Mouse (Mus musculus) embryo, embryonic 11 days (tissue): ENCODE results near the gene Dgke.
"Not testable (repeated sequence)": the region's sequence is repeated elsewhere in the genome, so short reads cannot be mapped to it uniquely, and the experiment has no call there.

Experiments used
- DNase-seq: peaks from one replicate; pipeline ENCODE4 v3.0.0-alpha.2; 2015

Gene Dgke

GRCm38 (mm10) chr11:88999723-89000526, 66.7 kb downstream of the Dgke start:
- no peak for DNase-seq

GRCm38 (mm10) chr11:88998974-88999722, 67.5 kb downstream of the Dgke start, which contains the start of gene Trim25:
TSS of gene Trim25 (plus strand) at chr11:88999376.
- DNase-seq: peak; percentile 85

- no peak for DNase-seq
These were observed 68.2 kb downstream of the Dgke start for GRCm38 (mm10) chr11:88998406-88998805.

GRCm38 (mm10) chr11:88997343-88997742, 69.3 kb downstream of the Dgke start:
- DNase-seq: not testable (repeated sequence)

- no peak for DNase-seq
These were observed 70.2 kb downstream of the Dgke start for GRCm38 (mm10) chr11:88996427-88996826.

GRCm38 (mm10) chr11:88995616-88996015, 71.0 kb downstream of the Dgke start:
- DNase-seq: no peak

- DNase-seq: no peak
These were observed 72.2 kb downstream of the Dgke start for GRCm38 (mm10) chr11:88994492-88994891.

GRCm38 (mm10) chr11:88993625-88994024, 73.0 kb downstream of the Dgke start:
- DNase-seq: peak; percentile 65

GRCm38 (mm10) chr11:88993186-88993585, 73.5 kb downstream of the Dgke start:
- DNase-seq: no peak

GRCm38 (mm10) chr11:88989530-88989929, 77.1 kb downstream of the Dgke start:
- peak; percentile 45 for DNase-seq

GRCm38 (mm10) chr11:88988956-88989355, 77.7 kb downstream of the Dgke start:
- no peak for DNase-seq

GRCm38 (mm10) chr11:88986616-88987015, 80.0 kb downstream of the Dgke start:
- no peak for DNase-seq
